ENCODE assay signal across 8 mouse cellular contexts in genomic region chr5:111159628-111160321, GRCm38 (mm10).
A peak's percentile ranks its signal among the peaks of the same experiment; 100 is the strongest.
DNase-seq lines count a peak whose midpoint lies in the region; ATAC-seq lines count a peak whose summit lies in the region.

No protein-coding gene starts in this region.

- 0 out of 2 replicates have a peak, but pooled peaks cover 4% of the 10 kb centered on the region for H3K27me3 ChIP-seq in liver, embryonic 12.5 days (replicated peaks)
- H3K27me3 ChIP-seq in embryonic facial prominence, embryonic 14.5 days (replicated peaks; ENCODE audit: control insufficient read depth, insufficient read depth, low read length): no peaks in the 10 kb centered on the region
- H3K27me3 ChIP-seq in intestine, embryonic 16.5 days (replicated peaks; ENCODE audit: control insufficient read depth, insufficient read depth, low read length): no peaks in the 10 kb centered on the region
- H3K27me3 ChIP-seq in stomach, embryonic 15.5 days (replicated peaks): no peaks in the 10 kb centered on the region

- H3K4me3 ChIP-seq in liver, embryonic 12.5 days: no peak overlapping the region
- no peak overlapping the region for H3K4me3 ChIP-seq in embryonic facial prominence, embryonic 14.5 days (ENCODE audit: low read depth, low read length)
- H3K4me3 ChIP-seq in intestine, embryonic 16.5 days (ENCODE audit: low read length): no peak overlapping the region
- no peak overlapping the region for H3K4me3 ChIP-seq in stomach, embryonic 15.5 days (replicated peaks)

- peak overlapping the region; percentile 3; the same call in 1 of the 2 replicates for H3K4me2 ChIP-seq in liver, embryonic 12.5 days
- peak overlapping the region; percentile 33 for H3K4me2 ChIP-seq in embryonic facial prominence, embryonic 14.5 days (ENCODE audit: low read depth, low read length)
- peak overlapping the region; percentile 23; the same call in 1 of the 2 replicates for H3K4me2 ChIP-seq in intestine, embryonic 16.5 days (ENCODE audit: low read depth, low read length)
- H3K4me2 ChIP-seq in stomach, embryonic 15.5 days: 0 out of 2 replicates have a peak overlapping the region, but pooled peaks have one; percentile 5

- H3K27ac ChIP-seq in liver, embryonic 12.5 days: no peak overlapping the region
- no peak overlapping the region for H3K27ac ChIP-seq in embryonic facial prominence, embryonic 14.5 days (replicated peaks; ENCODE audit: low read depth, low read length)
- H3K27ac ChIP-seq in intestine, embryonic 16.5 days (ENCODE audit: low read length): no peak overlapping the region
- H3K27ac ChIP-seq in stomach, embryonic 15.5 days: no peak overlapping the region

- no peaks in the 10 kb centered on the region for H3K9me3 ChIP-seq in liver, embryonic 12.5 days (replicated peaks)
- H3K9me3 ChIP-seq in embryonic facial prominence, embryonic 14.5 days (ENCODE audit: control insufficient read depth, low read length): no peaks in the 10 kb centered on the region
- H3K9me3 ChIP-seq in intestine, embryonic 16.5 days (ENCODE audit: control insufficient read depth, low read length): no peaks in the 10 kb centered on the region
- H3K9me3 ChIP-seq in stomach, embryonic 15.5 days: no peaks in the 10 kb centered on the region

- no peaks in the 10 kb centered on the region for H3K36me3 ChIP-seq in liver, embryonic 12.5 days
- H3K36me3 ChIP-seq in embryonic facial prominence, embryonic 14.5 days (ENCODE audit: control insufficient read depth, insufficient read depth, low read length): no peaks in the 10 kb centered on the region
- no peaks in the 10 kb centered on the region for H3K36me3 ChIP-seq in intestine, embryonic 16.5 days (ENCODE audit: control insufficient read depth, insufficient read depth, low read length)
- H3K36me3 ChIP-seq in stomach, embryonic 15.5 days: no peaks in the 10 kb centered on the region

- H3K4me1 ChIP-seq in liver, embryonic 12.5 days: peaks cover 15% of the 10 kb centered on the region
- peaks cover 32% of the 10 kb centered on the region for H3K4me1 ChIP-seq in embryonic facial prominence, embryonic 14.5 days (ENCODE audit: control insufficient read depth, insufficient read depth, low read length)
- peaks cover 33% of the 10 kb centered on the region for H3K4me1 ChIP-seq in intestine, embryonic 16.5 days (ENCODE audit: control insufficient read depth, insufficient read depth, low read length)
- peaks cover 37% of the 10 kb centered on the region for H3K4me1 ChIP-seq in stomach, embryonic 15.5 days

- 51% methylated on average over 23 of the region's 23 CpGs for WGBS in liver, embryonic 12.5 days (ENCODE audit: insufficient replicate concordance)
- whole genome bisulfite sequencing in embryonic facial prominence, embryonic 14.5 days: 17% methylated on average over 23 of the region's 23 CpGs
- 39% methylated on average over 23 of the region's 23 CpGs for WGBS in intestine, embryonic 16.5 days
- WGBS in stomach, embryonic 15.5 days: 33% methylated on average over 23 of the region's 23 CpGs

- ATAC-seq in liver, embryonic 12.5 days: 0 out of 2 replicates have a peak, but pooled peaks have one; percentile 18
- ATAC-seq in embryonic facial prominence, embryonic 14.5 days (ENCODE audit: low read depth): no peak; the same call in 1 of the 2 replicates
- ATAC-seq in intestine, embryonic 16.5 days: peak; percentile 20; the same call in 1 of the 2 replicates
- ATAC-seq in stomach, embryonic 15.5 days (ENCODE audit: insufficient read depth, low FRiP score, low read depth): no peak

- DNase-seq in liver: no peak
- DNase-seq in embryonic facial prominence, embryonic 14.5 days (ENCODE audit: low spot score): no peak
- DNase-seq in layer of hippocampus, adult 9-11 months: no peak
- no peak for DNase-seq in spleen, postnatal 4 days (ENCODE audit: low spot score in 2 of 2)
- no peak for DNase-seq in urinary bladder, adult 18-20 months (ENCODE audit: low spot score in 2 of 2)

- H3K9ac ChIP-seq in liver, embryonic 12.5 days: no peak overlapping the region
- no peak overlapping the region for H3K9ac ChIP-seq in embryonic facial prominence, embryonic 14.5 days (ENCODE audit: low read depth, low read length)
- H3K9ac ChIP-seq in intestine, embryonic 16.5 days (ENCODE audit: low read depth, low read length): 0 out of 2 replicates have a peak overlapping the region, but pooled peaks have one; percentile 41
- H3K9ac ChIP-seq in stomach, embryonic 15.5 days: no peak overlapping the region

Comparison
In these comparisons a context has a peak if more than half of its experiments do, and no peak if none do; other contexts are left out.
1. ATAC-seq: peak in liver, embryonic 12.5 days (single experiment) and intestine, embryonic 16.5 days (single experiment); none in embryonic facial prominence, embryonic 14.5 days (single experiment) and stomach, embryonic 15.5 days (single experiment).
2. Peak in every context shown above with its lines, with median percentiles within 50 percentile points of each other: H3K4me2 ChIP-seq.